Mouse (Mus musculus): Measurements from ENCODE around the gene Myo18a. TPM values are rescaled to one million over a fixed set of nuclear protein-coding genes. Genes with fewer than 3 reads are reported as not detected.
A peak's percentile ranks its signal among the peaks of the same experiment; 100 is the strongest.
"Not testable (repeated sequence)": the region's sequence is repeated elsewhere in the genome, so short reads cannot be mapped to it uniquely, and the experiment has no call there.

The Myo18a gene
- polyA plus RNA-seq (2016; fragmentation: Nextera tagmentation; extraction: Ambion mirVana), result 24.6 and 38.7 TPM in 2 replicates

DNA sequence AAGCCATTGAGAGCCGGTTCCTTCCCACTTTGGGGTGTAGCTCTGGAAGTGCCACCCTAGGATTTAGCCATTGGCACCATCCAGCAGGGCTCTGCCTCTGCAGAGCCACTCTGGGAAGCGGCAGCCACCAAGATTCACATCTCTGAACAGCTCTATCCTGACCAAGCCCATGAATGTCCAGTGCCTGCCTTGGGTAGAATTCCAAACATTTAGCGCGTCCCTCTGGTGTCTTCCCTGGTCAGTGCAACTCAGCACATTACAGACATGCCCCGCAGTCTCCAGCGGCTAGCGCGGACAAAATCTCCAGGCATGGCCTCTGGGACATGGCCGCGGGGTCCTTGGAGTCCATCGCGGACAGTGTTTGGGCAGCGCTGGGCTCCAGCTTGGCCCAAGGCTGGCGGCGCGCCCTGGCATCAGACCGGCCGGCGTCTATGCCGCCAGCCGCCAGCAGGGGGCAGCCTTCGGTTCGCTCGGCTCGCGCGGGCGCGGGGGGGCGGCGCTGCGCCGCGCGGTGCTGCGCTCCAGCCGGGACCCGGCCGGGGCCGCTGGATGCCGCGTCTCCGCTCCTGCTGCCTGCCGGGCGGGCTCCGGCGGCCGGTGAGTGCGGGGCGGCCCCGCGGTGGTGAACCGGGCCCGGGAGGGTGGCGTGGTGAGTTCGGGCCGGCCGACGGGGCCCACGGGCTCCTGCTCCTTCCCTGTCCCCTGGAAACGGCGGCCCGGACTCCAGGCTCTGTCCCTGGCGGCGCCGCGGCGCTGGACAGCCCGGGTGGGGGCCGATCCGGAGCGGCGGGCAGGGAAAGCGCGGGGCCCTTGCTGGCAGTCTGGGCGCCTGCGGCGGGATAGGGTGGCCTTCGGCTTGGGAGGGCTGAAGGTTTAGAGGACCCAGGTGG, at the start of gene Myo18a:
TSS of gene Myo18a (plus strand) at position 464 of the 890 bp plus-strand sequence.
- Histone ChIP-seq H3K4me3 (peak within 1 kb of the TSS; percentile 78), H3K9me3 (replicated peaks) (no peaks in the 10 kb centered on the region), H3K27me3 (ENCODE audit: low read depth, poor library complexity, severe bottlenecking) (peaks cover 33% of the 10 kb centered on the region), H3K27ac (replicated peaks) (peak within 1 kb of the TSS; percentile 96), H3K36me3 (no peaks in the 10 kb centered on the region), H3K4me1 (peaks cover 55% of the 10 kb centered on the region)
- peak; percentile 87 for DNase-seq (ENCODE audit: low spot score)
- WGBS, result 2% methylated on average over 79 of the region's 79 CpGs

GRCm38 (mm10) chr11:77713736-77714135, 49.3 kb upstream of the Myo18a start:
- H3K4me3 ChIP-seq, result no peak overlapping the region
- 95% methylated on average over 3 of the region's 3 CpGs for WGBS
- no peaks in the 10 kb centered on the region for H3K9me3 ChIP-seq (replicated peaks)
- no peaks in the 10 kb centered on the region for H3K4me1 ChIP-seq
- peaks cover 34% of the 10 kb centered on the region for H3K36me3 ChIP-seq
- no peaks in the 10 kb centered on the region for H3K27me3 ChIP-seq (ENCODE audit: low read depth, poor library complexity, severe bottlenecking)
- no peak for DNase-seq (ENCODE audit: low spot score)
- no peak overlapping the region for H3K27ac ChIP-seq (replicated peaks)

DNA sequence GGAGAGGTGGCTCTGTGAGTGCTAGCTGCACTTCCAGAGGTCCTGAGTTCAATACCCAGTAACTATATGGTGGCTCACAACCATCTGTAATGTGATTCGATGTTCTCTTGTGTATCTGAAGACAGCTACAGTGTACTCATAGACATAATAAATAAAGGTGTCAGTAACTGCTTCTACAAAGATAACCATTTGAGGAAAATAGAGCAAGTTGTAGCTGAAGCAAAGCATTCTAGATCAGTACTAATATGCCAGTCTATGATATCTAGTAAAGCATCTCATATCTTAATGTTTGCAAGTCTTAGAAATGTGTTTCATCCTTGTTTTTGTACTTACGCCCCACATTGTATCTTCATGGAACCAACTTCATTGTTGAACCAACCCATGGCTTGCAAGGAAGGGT, 44.0 kb upstream of the Myo18a start:
- no peaks in the 10 kb centered on the region for H3K27me3 ChIP-seq (ENCODE audit: low read depth, poor library complexity, severe bottlenecking)
- 98% methylated on average over 2 of the region's 2 CpGs for WGBS
- DNase-seq (ENCODE audit: low spot score), result no peak
- H3K4me3 ChIP-seq, result no peak overlapping the region
- H3K4me1 ChIP-seq, result no peaks in the 10 kb centered on the region
- H3K36me3 ChIP-seq, result no peaks in the 10 kb centered on the region; the same call in 1 of the 2 replicates
- H3K27ac ChIP-seq (replicated peaks), result no peak overlapping the region
- H3K9me3 ChIP-seq (replicated peaks), result no peaks in the 10 kb centered on the region

DNA sequence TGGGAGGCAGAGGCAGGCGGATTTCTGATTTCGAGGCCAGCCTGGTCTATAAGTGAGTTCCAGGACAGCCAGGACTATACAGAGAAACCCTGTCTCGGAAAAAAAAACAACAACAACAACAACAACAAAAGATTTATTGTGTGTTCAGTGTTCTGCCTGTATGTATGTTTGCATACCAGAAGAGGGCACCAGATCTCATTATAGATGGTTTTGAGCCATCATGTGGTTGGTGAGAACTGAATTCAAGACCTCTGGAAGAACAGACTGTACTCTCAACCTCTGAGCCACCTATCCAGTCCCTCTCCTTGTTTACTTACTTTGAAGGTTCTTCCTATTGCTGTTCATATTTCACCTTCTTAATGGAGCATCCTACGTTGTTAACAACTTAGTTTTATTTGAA, 41.7 kb upstream of the Myo18a start:
- Histone ChIP-seq H3K4me3 (no peak overlapping the region), H3K27ac (replicated peaks) (no peak overlapping the region), H3K27me3 (ENCODE audit: low read depth, poor library complexity, severe bottlenecking) (no peaks in the 10 kb centered on the region), H3K36me3 (no peaks in the 10 kb centered on the region; the same call in 1 of the 2 replicates), H3K9me3 (replicated peaks) (no peaks in the 10 kb centered on the region), H3K4me1 (peaks cover 10% of the 10 kb centered on the region)
- no peak for DNase-seq (ENCODE audit: low spot score)
- 91% methylated on average over 4 of the region's 4 CpGs for WGBS

GRCm38 (mm10) chr11:77724766-77725165, 38.3 kb upstream of the Myo18a start:
- no peak overlapping the region for H3K4me3 ChIP-seq
- H3K9me3 ChIP-seq (replicated peaks), result no peaks in the 10 kb centered on the region
- no peaks in the 10 kb centered on the region for H3K27me3 ChIP-seq (ENCODE audit: low read depth, poor library complexity, severe bottlenecking)
- DNase-seq (ENCODE audit: low spot score), result no peak
- H3K36me3 ChIP-seq, result no peaks in the 10 kb centered on the region
- H3K27ac ChIP-seq (replicated peaks), result no peak overlapping the region
- H3K4me1 ChIP-seq, result peaks cover 19% of the 10 kb centered on the region
- 75% methylated on average over 7 of the region's 7 CpGs for WGBS

- no peak for DNase-seq (ENCODE audit: low spot score)
Measured at GRCm38 (mm10) chr11:77725183-77725582, 37.9 kb upstream of the Myo18a start, which contains the start of gene Cryba1. TSS of gene Cryba1 (minus strand) at chr11:77725283.

DNA sequence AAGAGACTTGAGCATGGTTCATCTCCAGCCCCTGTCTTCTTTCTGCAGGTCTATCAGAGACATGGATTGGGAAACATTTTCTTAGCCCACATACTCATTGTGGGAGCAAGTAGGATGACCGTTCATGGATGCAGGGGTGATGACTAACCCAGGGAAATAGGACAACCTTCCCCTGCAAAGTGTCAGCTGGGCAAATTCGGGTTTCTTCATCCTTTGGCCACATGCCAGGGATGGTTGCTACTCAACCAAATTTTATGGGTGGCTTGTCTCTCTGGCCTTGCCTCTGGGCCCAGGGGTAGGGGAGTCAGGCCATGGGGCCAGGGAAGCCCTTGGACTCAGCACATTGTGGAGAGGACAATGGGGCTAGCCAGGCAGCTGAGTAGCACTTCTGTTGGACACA, 34.5 kb upstream of the Myo18a start:
- Histone ChIP-seq H3K9me3 (replicated peaks) (no peaks in the 10 kb centered on the region), H3K4me1 (peaks cover 19% of the 10 kb centered on the region), H3K27me3 (ENCODE audit: low read depth, poor library complexity, severe bottlenecking) (no peaks in the 10 kb centered on the region), H3K4me3 (no peak overlapping the region), H3K36me3 (no peaks in the 10 kb centered on the region), H3K27ac (replicated peaks) (0 out of 2 replicates have a peak overlapping the region, but pooled peaks have one; percentile 14)
- DNase-seq (ENCODE audit: low spot score), result no peak
- WGBS, result 77% methylated on average over 2 of the region's 2 CpGs

More at GRCm38 (mm10) chr11:77725183-77725582, 37.9 kb upstream of the Myo18a start, which contains the start of gene Cryba1:
- Histone ChIP-seq H3K27ac (replicated peaks) (peak within 1 kb of the TSS; percentile 25; the same call in 1 of the 2 replicates), H3K36me3 (no peaks in the 10 kb centered on the region), H3K4me3 (no peak within 1 kb of the TSS), H3K4me1 (peaks cover 19% of the 10 kb centered on the region), H3K9me3 (replicated peaks) (no peaks in the 10 kb centered on the region), H3K27me3 (ENCODE audit: low read depth, poor library complexity, severe bottlenecking) (no peaks in the 10 kb centered on the region)
- WGBS, result 48% methylated on average over 7 of the region's 7 CpGs

- no peaks in the 10 kb centered on the region for H3K36me3 ChIP-seq
- DNase-seq (ENCODE audit: low spot score), result peak; percentile 84
- no peak overlapping the region for H3K27ac ChIP-seq (replicated peaks)
- 3% methylated on average over 6 of the region's 6 CpGs for WGBS
- no peak overlapping the region for H3K4me3 ChIP-seq
- no peaks in the 10 kb centered on the region for H3K27me3 ChIP-seq (ENCODE audit: low read depth, poor library complexity, severe bottlenecking)
- no peaks in the 10 kb centered on the region for H3K9me3 ChIP-seq (replicated peaks)
- 0 out of 2 replicates have a peak, but pooled peaks cover 2% of the 10 kb centered on the region for H3K4me1 ChIP-seq
Measured at GRCm38 (mm10) chr11:77737289-77737688, 25.8 kb upstream of the Myo18a start.

GRCm38 (mm10) chr11:77738555-77738954, 24.5 kb upstream of the Myo18a start:
- Histone ChIP-seq H3K9me3 (replicated peaks) (no peaks in the 10 kb centered on the region), H3K27ac (replicated peaks) (no peak overlapping the region), H3K4me1 (0 out of 2 replicates have a peak, but pooled peaks cover 2% of the 10 kb centered on the region), H3K4me3 (no peak overlapping the region), H3K36me3 (no peaks in the 10 kb centered on the region), H3K27me3 (ENCODE audit: low read depth, poor library complexity, severe bottlenecking) (no peaks in the 10 kb centered on the region)
- no peak for DNase-seq (ENCODE audit: low spot score)
- 54% methylated on average over 7 of the region's 7 CpGs for WGBS

DNA sequence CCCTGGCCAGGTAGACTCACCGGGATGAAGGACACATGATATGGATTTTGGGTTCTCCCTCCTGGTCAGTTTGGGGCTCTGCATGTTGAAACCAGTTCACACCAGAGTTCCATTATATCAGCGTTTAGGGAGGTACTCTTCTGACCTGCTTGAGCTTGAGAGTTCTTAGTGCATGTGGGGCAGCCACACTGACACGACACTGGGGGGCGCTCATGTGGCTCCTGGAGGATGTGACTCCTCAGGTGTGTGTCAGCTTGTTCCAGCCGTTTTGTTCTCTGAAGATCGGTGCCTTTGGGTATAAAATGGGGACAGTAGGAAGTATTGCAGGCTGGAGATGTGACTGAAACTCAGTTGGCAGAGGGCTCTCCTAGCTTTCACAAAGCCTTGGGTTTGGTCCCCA, 19.1 kb upstream of the Myo18a start:
- WGBS, result 42% methylated on average over 6 of the region's 6 CpGs
- no peaks in the 10 kb centered on the region for H3K36me3 ChIP-seq
- H3K9me3 ChIP-seq (replicated peaks), result no peaks in the 10 kb centered on the region
- no peak overlapping the region for H3K4me3 ChIP-seq
- no peak overlapping the region for H3K27ac ChIP-seq (replicated peaks)
- H3K27me3 ChIP-seq (ENCODE audit: low read depth, poor library complexity, severe bottlenecking), result no peaks in the 10 kb centered on the region
- no peaks in the 10 kb centered on the region for H3K4me1 ChIP-seq
- DNase-seq (ENCODE audit: low spot score), result no peak

- no peaks in the 10 kb centered on the region for H3K27me3 ChIP-seq (ENCODE audit: low read depth, poor library complexity, severe bottlenecking)
- 93% methylated on average over 4 of the region's 4 CpGs for WGBS
- H3K4me1 ChIP-seq, result no peaks in the 10 kb centered on the region
- H3K27ac ChIP-seq (replicated peaks), result no peak overlapping the region
- no peak overlapping the region for H3K4me3 ChIP-seq
- no peaks in the 10 kb centered on the region for H3K9me3 ChIP-seq (replicated peaks)
- no peaks in the 10 kb centered on the region for H3K36me3 ChIP-seq
- no peak for DNase-seq (ENCODE audit: low spot score)
Measured at GRCm38 (mm10) chr11:77746652-77747051, 16.4 kb upstream of the Myo18a start.

DNA sequence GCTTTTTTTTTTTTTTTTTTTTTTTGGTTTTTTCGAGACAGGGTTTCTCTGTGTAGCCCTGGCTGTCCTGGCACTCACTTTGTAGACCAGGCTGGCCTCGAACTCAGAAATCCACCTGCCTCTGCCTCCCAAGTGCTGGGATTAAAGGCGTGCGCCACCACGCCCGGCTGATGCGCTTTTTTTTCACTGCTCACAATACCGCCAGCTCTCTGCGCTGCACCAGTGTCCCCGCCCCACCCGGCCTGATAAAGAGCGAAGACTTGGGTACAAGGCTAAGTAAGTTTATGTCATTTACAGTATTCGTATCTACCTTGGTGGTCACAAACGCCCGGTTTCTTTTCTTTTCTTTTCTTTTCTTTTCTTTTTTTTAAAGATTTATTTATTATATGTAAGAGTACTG, 15.9 kb upstream of the Myo18a start:
- H3K9me3 ChIP-seq (replicated peaks); H3K27me3 ChIP-seq (ENCODE audit: low read depth, poor library complexity, severe bottlenecking); H3K36me3 ChIP-seq; DNase-seq (ENCODE audit: low spot score); H3K4me1 ChIP-seq; H3K4me3 ChIP-seq; H3K27ac ChIP-seq (replicated peaks): not testable (repeated sequence)
- WGBS, result 92% methylated on average over 14 of the region's 15 CpGs

GRCm38 (mm10) chr11:77748996-77749395, 14.1 kb upstream of the Myo18a start:
- no peak overlapping the region for H3K27ac ChIP-seq (replicated peaks)
- no peaks in the 10 kb centered on the region for H3K4me1 ChIP-seq
- no peaks in the 10 kb centered on the region for H3K27me3 ChIP-seq (ENCODE audit: low read depth, poor library complexity, severe bottlenecking)
- H3K9me3 ChIP-seq (replicated peaks), result no peaks in the 10 kb centered on the region
- no peak for DNase-seq (ENCODE audit: low spot score)
- 85% methylated on average over 5 of the region's 5 CpGs for WGBS
- H3K36me3 ChIP-seq, result no peaks in the 10 kb centered on the region
- H3K4me3 ChIP-seq, result no peak overlapping the region

Measured in midbrain, embryonic 10.5 days (tissue).